Comparison of ENCODE assay signal across 8 mouse cellular contexts in the genomic region with DNA sequence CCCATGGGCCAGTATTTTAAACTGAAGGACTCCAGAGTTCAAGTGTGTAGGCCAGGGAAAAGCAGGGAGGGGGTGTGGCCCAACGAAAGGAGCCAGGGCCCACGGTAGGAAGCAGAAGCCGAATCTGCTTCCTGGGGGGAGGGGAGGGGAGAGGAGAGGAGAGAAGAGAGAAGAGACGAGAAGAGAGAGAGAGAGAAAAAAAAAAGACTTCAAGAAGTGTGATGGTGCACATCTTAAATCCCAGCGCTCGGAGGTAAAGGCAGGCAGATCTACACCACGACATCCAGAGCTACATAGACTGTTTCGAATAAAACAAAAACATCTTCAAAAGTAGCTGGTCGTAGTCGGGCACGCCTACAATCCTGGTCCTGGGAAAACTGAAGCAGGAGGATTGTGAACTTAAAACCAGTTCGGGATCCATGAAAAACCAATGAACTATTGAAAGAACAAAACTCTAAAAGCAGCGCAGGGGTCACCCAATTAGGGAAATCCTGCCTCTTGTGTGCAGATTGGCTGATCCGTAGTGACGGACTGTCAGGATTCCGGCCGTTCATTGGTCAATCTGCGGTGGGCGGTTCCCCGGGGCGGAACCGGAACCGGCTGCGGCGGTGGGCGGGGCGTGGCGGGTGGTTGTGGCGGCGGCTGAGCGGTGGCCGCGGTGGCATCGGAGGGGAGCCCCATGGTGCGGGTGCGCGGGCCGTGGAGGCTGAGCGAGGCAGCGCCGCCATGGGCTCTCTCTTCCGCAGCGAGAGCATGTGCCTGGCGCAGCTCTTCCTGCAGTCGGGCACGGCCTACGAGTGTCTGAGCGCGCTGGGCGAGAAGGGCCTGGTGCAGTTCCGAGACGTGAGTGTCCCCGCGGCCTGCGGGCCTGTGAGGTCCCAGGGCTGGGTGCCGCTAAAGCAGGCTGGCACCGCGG. TPM values are rescaled to one million over a fixed set of nuclear protein-coding genes. Genes with fewer than 3 reads are reported as not detected.
DNase-seq lines count a peak whose midpoint lies in the region; ATAC-seq lines count a peak whose summit lies in the region.

Atp6v0a2 (plus strand) TSS at position 129 of the 916 bp plus-strand sequence.

- peaks cover 71% of the 10 kb centered on the region for H3K4me1 ChIP-seq in megakaryocyte, embryonic 14.5 days

- no peaks in the 10 kb centered on the region for H3K27me3 ChIP-seq in megakaryocyte, embryonic 14.5 days (replicated peaks)

- DNase-seq in ZHBTc4 (ENCODE audit: low read depth, low spot score) = peak; percentile 96
- peak; percentile 86 to 89 for DNase-seq in gastrocnemius, adult 8-10 months (ENCODE audit: low spot score in 2 of 2)
- DNase-seq in hindlimb bud, embryonic 11.5 days (ENCODE audit: extremely low spot score, low read depth, low spot score) = peak; percentile 62
- DNase-seq in left cerebral cortex, adult 8-10 months (ENCODE audit: low spot score in 2 of 2) = peak; percentile 86 to 89
- peak; percentile 97 for DNase-seq in right cerebral cortex, postnatal 10 days (ENCODE audit: low spot score in 2 of 2)
- peak; percentile 94 for DNase-seq in urinary bladder, postnatal 25 days (ENCODE audit: low spot score)

- H3K4me3 ChIP-seq in megakaryocyte, embryonic 14.5 days (replicated peaks) = peak within 1 kb of the TSS; percentile 100

- peaks cover 27% of the 10 kb centered on the region for H3K36me3 ChIP-seq in megakaryocyte, embryonic 14.5 days (replicated peaks; ENCODE audit: low read length)

- ATAC-seq in common myeloid progenitor, adult 5-6 weeks (replicated peaks; ENCODE audit: low read depth, poor library complexity, severe bottlenecking) = peak; percentile 81

- H3K9me3 ChIP-seq in megakaryocyte, embryonic 14.5 days = no peaks in the 10 kb centered on the region

RNA-seq across cellular contexts. Expression of gene Atp6v0a2, which starts in this region (rescaled TPM):
- 19.4 and 23.0 TPM in 2 replicates for total RNA-seq in common myeloid progenitor, adult 5-6 weeks (2017)
- 10 to 100 TPM; 29.1 to 38.6 (median 32.5) TPM for total RNA-seq in gastrocnemius, adult 8-10 months (2022)
- 10 to 100 TPM; 55.7 to 63.9 (median 61.6) TPM for total RNA-seq in left cerebral cortex, adult 8-10 months (2022)
- polyA plus RNA-seq in megakaryocyte, embryonic 14.5 days (2012; ENCODE audit: insufficient read depth, low replicate concordance) = 24.2 and 43.3 TPM in 2 replicates

Comparison
In these comparisons a context has a peak if more than half of its experiments do, and no peak if none do; other contexts are left out.
1. Peak in every context shown above with its lines: DNase-seq, ATAC-seq and H3K4me3 ChIP-seq.